Mouse (Mus musculus): ENCODE results near the gene Igflr1. TPM values are rescaled to one million over a fixed set of nuclear protein-coding genes. Genes with fewer than 3 reads are reported as not detected.

Gene Igflr1
- polyA plus RNA-seq, 1 experiment = 0.56 TPM

- TF ChIP-seq FOSL1 (IDR thresholded peaks at IDR 0.05; ENCODE audit: insufficient read depth, low read length, poor library complexity, severe bottlenecking) = no peak
- TF ChIP-seq MYOG (IDR thresholded peaks at IDR 0.05; ENCODE audit: control insufficient read depth, extremely low read depth, insufficient read length) = no peak
- no peak for TF ChIP-seq USF1 (IDR thresholded peaks at IDR 0.05; ENCODE audit: low read depth)
- no peak for TF ChIP-seq MYOD1 (IDR thresholded peaks at IDR 0.05; ENCODE audit: control insufficient read depth, insufficient read length, low read depth)
- TF ChIP-seq CTCF (IDR thresholded peaks at IDR 0.05; ENCODE audit: control insufficient read depth, insufficient read depth, insufficient read length) = no peak
- TF ChIP-seq MAX (IDR thresholded peaks at IDR 0.05) = no peak
- no peak for TF ChIP-seq CEBPB (IDR thresholded peaks at IDR 0.05; ENCODE audit: low read depth)
- Histone ChIP-seq H3K79me3 (ENCODE audit: low read depth) (no peaks in the 10 kb centered on the region), H3K4me3 (ENCODE audit: insufficient read depth, poor library complexity, severe bottlenecking) (no peak overlapping the region), H3K79me2 (ENCODE audit: control insufficient read depth, insufficient read depth) (peaks cover 8% of the 10 kb centered on the region), H3K36me3 (ENCODE audit: control insufficient read depth, insufficient read depth) (peaks cover 4% of the 10 kb centered on the region), H3K27me3 (ENCODE audit: control insufficient read depth, insufficient read depth, insufficient read length) (no peaks in the 10 kb centered on the region), H3ac (ENCODE audit: control insufficient read depth, insufficient read length, low read depth) (no peak overlapping the region)
Measured at GRCm38 (mm10) chr7:30550603-30551002, 14.6 kb upstream of the Igflr1 start.

GRCm38 (mm10) chr7:30551445-30552101, 13.7 kb upstream of the Igflr1 start:
- H3K4me3 ChIP-seq (ENCODE audit: insufficient read depth, poor library complexity, severe bottlenecking) = peak overlapping the region; percentile 50
- peaks cover 8% of the 10 kb centered on the region for H3K79me2 ChIP-seq (ENCODE audit: control insufficient read depth, insufficient read depth)
- H3K79me3 ChIP-seq (ENCODE audit: low read depth) = no peaks in the 10 kb centered on the region
- peaks cover 7% of the 10 kb centered on the region for H3K36me3 ChIP-seq (ENCODE audit: control insufficient read depth, insufficient read depth)
- TF ChIP-seq MYOG (IDR thresholded peaks at IDR 0.05; ENCODE audit: control insufficient read depth, extremely low read depth, insufficient read length) (no peak), MAX (IDR thresholded peaks at IDR 0.05) (no peak), MYOD1 (IDR thresholded peaks at IDR 0.05; ENCODE audit: control insufficient read depth, insufficient read length, low read depth) (no peak), USF1 (IDR thresholded peaks at IDR 0.05; ENCODE audit: low read depth) (no peak), FOSL1 (IDR thresholded peaks at IDR 0.05; ENCODE audit: insufficient read depth, low read length, poor library complexity, severe bottlenecking) (no peak), CEBPB (IDR thresholded peaks at IDR 0.05; ENCODE audit: low read depth) (no peak), CTCF (IDR thresholded peaks at IDR 0.05; ENCODE audit: control insufficient read depth, insufficient read depth, insufficient read length) (no peak)
- H3ac ChIP-seq (ENCODE audit: control insufficient read depth, insufficient read length, low read depth) = peak overlapping the region; percentile 53
- H3K27me3 ChIP-seq (ENCODE audit: control insufficient read depth, insufficient read depth, insufficient read length) = no peaks in the 10 kb centered on the region

GRCm38 (mm10) chr7:30552102-30553020, 12.9 kb upstream of the Igflr1 start, which contains the start of the genes Hspb6 and Proser3:
Gene Hspb6, plus strand, starts transcription at chr7:30552178.
Gene Proser3, minus strand, starts transcription at chr7:30552299.
- Histone ChIP-seq H3K36me3 (ENCODE audit: control insufficient read depth, insufficient read depth) (peaks cover 7% of the 10 kb centered on the region), H3K79me2 (ENCODE audit: control insufficient read depth, insufficient read depth) (peaks cover 8% of the 10 kb centered on the region), H3K4me3 (ENCODE audit: insufficient read depth, poor library complexity, severe bottlenecking) (peak within 1 kb of the TSS; percentile 50), H3ac (ENCODE audit: control insufficient read depth, insufficient read length, low read depth) (peak within 1 kb of the TSS; percentile 71), H3K27me3 (ENCODE audit: control insufficient read depth, insufficient read depth, insufficient read length) (no peaks in the 10 kb centered on the region), H3K79me3 (ENCODE audit: low read depth) (no peaks in the 10 kb centered on the region)
- TF ChIP-seq MAX (IDR thresholded peaks at IDR 0.05) (no peak), MYOG (IDR thresholded peaks at IDR 0.05; ENCODE audit: control insufficient read depth, extremely low read depth, insufficient read length) (no peak), CTCF (IDR thresholded peaks at IDR 0.05; ENCODE audit: control insufficient read depth, insufficient read depth, insufficient read length) (no peak), USF1 (IDR thresholded peaks at IDR 0.05; ENCODE audit: low read depth) (no peak), MYOD1 (IDR thresholded peaks at IDR 0.05; ENCODE audit: control insufficient read depth, insufficient read length, low read depth) (no peak), CEBPB (IDR thresholded peaks at IDR 0.05; ENCODE audit: low read depth) (no peak), FOSL1 (IDR thresholded peaks at IDR 0.05; ENCODE audit: insufficient read depth, low read length, poor library complexity, severe bottlenecking) (no peak)

GRCm38 (mm10) chr7:30553021-30553589, 12.1 kb upstream of the Igflr1 start:
- H3K4me3 ChIP-seq (ENCODE audit: insufficient read depth, poor library complexity, severe bottlenecking) = peak overlapping the region; percentile 50
- peaks cover 7% of the 10 kb centered on the region for H3K36me3 ChIP-seq (ENCODE audit: control insufficient read depth, insufficient read depth)
- H3ac ChIP-seq (ENCODE audit: control insufficient read depth, insufficient read length, low read depth) = peak overlapping the region; percentile 64
- no peaks in the 10 kb centered on the region for H3K27me3 ChIP-seq (ENCODE audit: control insufficient read depth, insufficient read depth, insufficient read length)
- H3K79me2 ChIP-seq (ENCODE audit: control insufficient read depth, insufficient read depth) = peaks cover 14% of the 10 kb centered on the region
- peaks cover 1% of the 10 kb centered on the region for H3K79me3 ChIP-seq (ENCODE audit: low read depth)
- TF ChIP-seq USF1 (IDR thresholded peaks at IDR 0.05; ENCODE audit: low read depth) (no peak), MAX (IDR thresholded peaks at IDR 0.05) (no peak), FOSL1 (IDR thresholded peaks at IDR 0.05; ENCODE audit: insufficient read depth, low read length, poor library complexity, severe bottlenecking) (no peak), MYOG (IDR thresholded peaks at IDR 0.05; ENCODE audit: control insufficient read depth, extremely low read depth, insufficient read length) (no peak), CTCF (IDR thresholded peaks at IDR 0.05; ENCODE audit: control insufficient read depth, insufficient read depth, insufficient read length) (no peak), MYOD1 (IDR thresholded peaks at IDR 0.05; ENCODE audit: control insufficient read depth, insufficient read length, low read depth) (no peak), CEBPB (IDR thresholded peaks at IDR 0.05; ENCODE audit: low read depth) (no peak)

All from C2C12 (cell line).